ENCODE assay signal across 22 mouse cellular contexts in genomic region chr4:66248521-66248920, GRCm38 (mm10).
DNase-seq lines count a peak whose midpoint lies in the region; ATAC-seq and TF ChIP-seq lines count a peak whose summit lies in the region.
"Had no signal": no experiment of that assay in that cellular context is flagged by ENCODE, and none has a peak within 500 bp of the region (broad histone marks: within the 10 kb centered on the region; RNA-seq: fewer than 3 reads in every experiment).

No protein-coding gene starts in this region.

- 50% methylated on average over 8 of the region's 8 CpGs for WGBS in hindbrain, embryonic 15.5 days
- 51% methylated on average over 8 of the region's 8 CpGs for WGBS in hindbrain, embryonic 13.5 days
- WGBS in stomach, postnatal 0 days: 44% methylated on average over 8 of the region's 8 CpGs
- WGBS in heart, embryonic 12.5 days: 86% methylated on average over 8 of the region's 8 CpGs

- no peak for TF ChIP-seq EP300 in stomach, postnatal 0 days (optimal IDR thresholded peaks at IDR 0.05)

- no peak overlapping the region for H3K4me3 ChIP-seq in hindbrain, embryonic 15.5 days
- no peak overlapping the region for H3K4me3 ChIP-seq in hindbrain, embryonic 13.5 days
- no peak overlapping the region for H3K4me3 ChIP-seq in stomach, postnatal 0 days (ENCODE audit: low read depth, low read length)
- no peak overlapping the region for H3K4me3 ChIP-seq in heart, embryonic 12.5 days
- H3K4me3 ChIP-seq: embryonic facial prominence, embryonic 15.5 days; gastrocnemius, adult 2 months; liver, embryonic 13.5 days; megakaryocyte, embryonic 14.5 days had no signal

- no peak overlapping the region for H3K4me2 ChIP-seq in hindbrain, embryonic 15.5 days
- no peak overlapping the region for H3K4me2 ChIP-seq in hindbrain, embryonic 13.5 days
- H3K4me2 ChIP-seq in stomach, postnatal 0 days (replicated peaks; ENCODE audit: low read depth): no peak overlapping the region
- no peak overlapping the region for H3K4me2 ChIP-seq in heart, embryonic 12.5 days
- H3K4me2 ChIP-seq: embryonic facial prominence, embryonic 15.5 days; liver, embryonic 13.5 days had no signal

- TF ChIP-seq CTCF in stomach, postnatal 0 days (IDR thresholded peaks at IDR 0.05; ENCODE audit: low read depth): no peak

- ATAC-seq in hindbrain, embryonic 15.5 days (ENCODE audit: low FRiP score, low read depth): 0 out of 2 replicates have a peak, but pooled peaks have one; percentile 34
- ATAC-seq in hindbrain, embryonic 13.5 days (ENCODE audit: low FRiP score): no peak
- ATAC-seq in stomach, postnatal 0 days (ENCODE audit: low FRiP score, low TSS enrichment): no peak
- no peak for ATAC-seq in heart, embryonic 12.5 days (ENCODE audit: insufficient number of reproducible peaks, low FRiP score)
- ATAC-seq: activated CD4-positive, CD25-positive, alpha-beta regulatory T cell, adult 4 months; intestine, embryonic 16.5 days had no signal

- peaks cover 6% of the 10 kb centered on the region; the same call in 1 of the 2 replicates for H3K4me1 ChIP-seq in hindbrain, embryonic 15.5 days (replicated peaks)
- peaks cover 7% of the 10 kb centered on the region for H3K4me1 ChIP-seq in hindbrain, embryonic 13.5 days (replicated peaks)
- no peaks in the 10 kb centered on the region for H3K4me1 ChIP-seq in stomach, postnatal 0 days (replicated peaks; ENCODE audit: control insufficient read depth, insufficient read depth)
- no peaks in the 10 kb centered on the region for H3K4me1 ChIP-seq in heart, embryonic 12.5 days (replicated peaks)
- H3K4me1 ChIP-seq: embryonic facial prominence, embryonic 15.5 days; liver, embryonic 13.5 days; megakaryocyte, embryonic 14.5 days had no signal

- DNase-seq in embryo, embryonic 10.5 days (ENCODE audit: low spot score): peak; percentile 15
- DNase-seq in forelimb bud, embryonic 11.5 days (ENCODE audit: low read depth, low spot score): peak; percentile 36
- DNase-seq in retina, postnatal 1 day: peak; percentile 72
- no peak for DNase-seq in stomach, postnatal 0 days (ENCODE audit: low spot score)
- DNase-seq: adrenal gland, postnatal 10 days; cerebellum, adult 9-10 months; gastrocnemius, adult 2 months; heart, postnatal 4 days; kidney, postnatal 25 days; layer of hippocampus, postnatal 36 days; liver, embryonic 13.5 days; lung, adult 2 months; midbrain, embryonic 14.5 days; right cerebral cortex, postnatal 4 days; thymus, postnatal 25 days had no signal

- no peak overlapping the region; the same call in 1 of the 2 replicates for H3K27ac ChIP-seq in hindbrain, embryonic 15.5 days (replicated peaks)
- H3K27ac ChIP-seq in hindbrain, embryonic 13.5 days: no peak overlapping the region
- H3K27ac ChIP-seq in stomach, postnatal 0 days (replicated peaks): no peak overlapping the region
- no peak overlapping the region for H3K27ac ChIP-seq in heart, embryonic 12.5 days (ENCODE audit: poor library complexity, severe bottlenecking)
- H3K27ac ChIP-seq: embryonic facial prominence, embryonic 15.5 days; gastrocnemius, adult 2 months; liver, embryonic 13.5 days had no signal

- no peaks in the 10 kb centered on the region for H3K27me3 ChIP-seq in hindbrain, embryonic 15.5 days
- H3K27me3 ChIP-seq in hindbrain, embryonic 13.5 days: no peaks in the 10 kb centered on the region
- H3K27me3 ChIP-seq in stomach, postnatal 0 days (ENCODE audit: control insufficient read depth, insufficient read depth, low read length): no peaks in the 10 kb centered on the region
- no peaks in the 10 kb centered on the region for H3K27me3 ChIP-seq in heart, embryonic 12.5 days (replicated peaks)
- H3K27me3 ChIP-seq: embryonic facial prominence, embryonic 15.5 days; liver, embryonic 13.5 days; megakaryocyte, embryonic 14.5 days had no signal

- no peaks in the 10 kb centered on the region for H3K36me3 ChIP-seq in hindbrain, embryonic 15.5 days
- no peaks in the 10 kb centered on the region for H3K36me3 ChIP-seq in hindbrain, embryonic 13.5 days
- H3K36me3 ChIP-seq in stomach, postnatal 0 days (ENCODE audit: control insufficient read depth, insufficient read depth, low read length): no peaks in the 10 kb centered on the region
- H3K36me3 ChIP-seq in heart, embryonic 12.5 days: no peaks in the 10 kb centered on the region
- H3K36me3 ChIP-seq: embryonic facial prominence, embryonic 15.5 days; liver, embryonic 13.5 days had no signal

- H3K9ac ChIP-seq in hindbrain, embryonic 15.5 days: no peak overlapping the region
- no peak overlapping the region for H3K9ac ChIP-seq in hindbrain, embryonic 13.5 days
- no peak overlapping the region for H3K9ac ChIP-seq in stomach, postnatal 0 days (ENCODE audit: low read length)
- H3K9ac ChIP-seq in heart, embryonic 12.5 days: no peak overlapping the region
- H3K9ac ChIP-seq: embryonic facial prominence, embryonic 15.5 days; liver, embryonic 13.5 days had no signal

- no peaks in the 10 kb centered on the region for H3K9me3 ChIP-seq in hindbrain, embryonic 15.5 days
- H3K9me3 ChIP-seq in hindbrain, embryonic 13.5 days: no peaks in the 10 kb centered on the region
- no peaks in the 10 kb centered on the region for H3K9me3 ChIP-seq in stomach, postnatal 0 days (ENCODE audit: control insufficient read depth, low read length)
- H3K9me3 ChIP-seq in heart, embryonic 12.5 days (replicated peaks): no peaks in the 10 kb centered on the region
- H3K9me3 ChIP-seq: embryonic facial prominence, embryonic 15.5 days had no signal
